Mouse (Mus musculus): ENCODE measurements at regions not wholly inside any gene's neighbourhood (a gene's known extent, or its start where the extent isn't known, plus 50 kb on each side); places are given as distances from the start of the nearest gene placed in this dataset.
A peak's percentile ranks its signal among the peaks of the same experiment; 100 is the strongest.

DNA sequence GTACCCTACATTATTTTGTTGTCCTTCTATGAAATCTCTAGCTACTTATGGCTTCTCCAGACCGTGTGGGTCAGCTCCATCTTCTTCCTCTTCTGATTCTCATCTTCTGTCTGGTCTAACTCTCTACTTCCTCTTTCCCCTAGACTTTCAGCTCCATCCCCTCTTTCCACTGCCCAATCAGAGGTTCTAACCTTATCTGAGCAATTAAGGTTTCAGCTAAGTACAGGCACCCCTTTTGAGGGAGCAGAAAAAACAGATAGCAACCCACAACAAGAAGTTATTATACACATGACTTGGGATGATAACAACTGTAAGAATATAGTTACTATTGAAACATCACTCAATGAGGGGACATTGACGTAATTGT is 136.8 kb upstream of the Meis1 start:
- H3K4me1 ChIP-seq: 0 out of 2 replicates have a peak, but pooled peaks cover 3% of the 10 kb centered on the region
- no peak for DNase-seq (ENCODE audit: low spot score)
- 85% methylated on average over 2 of the region's 2 CpGs for WGBS
- no peaks in the 10 kb centered on the region for H3K27me3 ChIP-seq (replicated peaks; ENCODE audit: low read depth, poor library complexity, severe bottlenecking)
- H3K9me3 ChIP-seq: no peaks in the 10 kb centered on the region
- H3K27ac ChIP-seq (replicated peaks): no peak overlapping the region
- H3K4me3 ChIP-seq: no peak overlapping the region
- no peaks in the 10 kb centered on the region for H3K36me3 ChIP-seq (replicated peaks)

DNA sequence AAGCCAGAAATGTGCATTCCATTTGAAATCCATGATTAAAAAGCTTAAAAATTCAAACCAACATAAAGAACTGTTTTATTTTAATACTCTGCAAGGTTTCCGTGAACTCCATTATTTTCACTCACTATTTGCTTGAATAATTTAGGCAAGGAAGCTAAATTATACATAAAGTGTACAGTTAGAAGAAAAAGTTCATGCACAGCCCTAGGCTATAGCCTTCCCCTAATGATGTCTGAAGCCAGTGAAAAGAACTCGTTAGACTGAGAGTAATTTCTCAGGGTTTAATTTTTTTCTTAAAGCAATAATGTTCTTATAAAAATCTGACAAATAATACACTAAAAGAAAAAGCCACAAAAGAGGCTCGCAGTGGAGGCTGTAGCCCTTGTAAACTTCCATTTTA is 141.4 kb upstream of the Meis1 start:
- no peaks in the 10 kb centered on the region for H3K27me3 ChIP-seq (replicated peaks; ENCODE audit: low read depth, poor library complexity, severe bottlenecking)
- no peak for DNase-seq (ENCODE audit: low spot score)
- WGBS: 65% methylated on average over 3 of the region's 3 CpGs

GRCm38 (mm10) chr11:19160669-19161068 is 141.9 kb upstream of the Meis1 start:
- H3K27ac ChIP-seq (replicated peaks): no peak overlapping the region
- DNase-seq (ENCODE audit: low spot score): no peak
- H3K4me3 ChIP-seq: no peak overlapping the region
- no peaks in the 10 kb centered on the region for H3K27me3 ChIP-seq (replicated peaks; ENCODE audit: low read depth, poor library complexity, severe bottlenecking)
- no peaks in the 10 kb centered on the region for H3K9me3 ChIP-seq
- no peaks in the 10 kb centered on the region for H3K36me3 ChIP-seq (replicated peaks)
- no peaks in the 10 kb centered on the region for H3K4me1 ChIP-seq
- 47% methylated on average over 5 of the region's 5 CpGs for WGBS

More for the DNA sequence above, 141.4 kb upstream of the Meis1 start:
- Histone ChIP-seq H3K27ac (replicated peaks) (no peak overlapping the region), H3K36me3 (replicated peaks) (no peaks in the 10 kb centered on the region), H3K4me1 (no peaks in the 10 kb centered on the region), H3K4me3 (no peak overlapping the region), H3K9me3 (no peaks in the 10 kb centered on the region)

- no peak overlapping the region for H3K4me3 ChIP-seq
- no peak overlapping the region for H3K27ac ChIP-seq (replicated peaks)
- H3K36me3 ChIP-seq (replicated peaks): no peaks in the 10 kb centered on the region
- no peak for DNase-seq (ENCODE audit: low spot score)
- H3K27me3 ChIP-seq (replicated peaks; ENCODE audit: low read depth, poor library complexity, severe bottlenecking): no peaks in the 10 kb centered on the region
- peaks cover 10% of the 10 kb centered on the region for H3K4me1 ChIP-seq
- no peaks in the 10 kb centered on the region for H3K9me3 ChIP-seq
- WGBS: 85% methylated on average over 2 of the region's 2 CpGs
Measured at GRCm38 (mm10) chr11:19170938-19171337, 152.2 kb upstream of the Meis1 start.

DNA sequence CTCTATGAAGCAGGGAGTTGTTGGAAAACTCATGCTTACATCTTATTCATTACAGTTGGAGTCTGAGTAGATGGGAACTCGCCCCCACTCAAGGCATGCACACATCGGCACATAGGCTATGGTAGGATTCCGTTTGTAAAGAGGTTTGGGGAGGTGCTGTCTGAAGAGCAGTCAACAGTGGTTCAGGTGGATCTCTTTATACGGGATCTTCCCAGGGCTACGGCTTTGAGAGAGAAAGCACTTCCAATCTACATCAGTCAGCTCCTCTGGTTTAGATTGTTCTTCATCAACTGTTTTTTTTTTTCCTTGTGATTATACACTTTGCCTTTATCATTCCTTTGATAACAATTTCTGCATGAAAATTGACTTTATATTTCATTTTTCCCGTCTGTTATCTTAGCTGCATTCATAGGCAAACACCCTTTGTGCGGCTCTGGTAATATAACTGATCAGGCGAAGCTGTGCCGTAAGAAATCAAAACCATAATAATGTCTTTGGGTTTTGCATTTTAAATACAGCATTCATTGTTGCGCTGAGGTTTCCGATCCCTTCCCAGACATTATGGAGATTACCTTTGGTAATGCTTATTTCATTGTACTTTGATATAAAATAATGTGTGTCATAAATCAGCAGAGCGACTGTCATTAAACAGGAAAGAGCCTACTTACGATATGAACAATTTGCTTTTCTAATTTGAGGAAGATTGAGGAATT is 155.7 kb upstream of the Meis1 start:
- H3K27ac ChIP-seq (replicated peaks): no peak overlapping the region
- peaks cover 10% of the 10 kb centered on the region for H3K4me1 ChIP-seq
- no peaks in the 10 kb centered on the region for H3K27me3 ChIP-seq (replicated peaks; ENCODE audit: low read depth, poor library complexity, severe bottlenecking)
- no peak for DNase-seq (ENCODE audit: low spot score)
- no peaks in the 10 kb centered on the region for H3K36me3 ChIP-seq (replicated peaks)
- 87% methylated on average over 13 of the region's 13 CpGs for WGBS
- no peak overlapping the region for H3K4me3 ChIP-seq
- H3K9me3 ChIP-seq: no peaks in the 10 kb centered on the region

DNA sequence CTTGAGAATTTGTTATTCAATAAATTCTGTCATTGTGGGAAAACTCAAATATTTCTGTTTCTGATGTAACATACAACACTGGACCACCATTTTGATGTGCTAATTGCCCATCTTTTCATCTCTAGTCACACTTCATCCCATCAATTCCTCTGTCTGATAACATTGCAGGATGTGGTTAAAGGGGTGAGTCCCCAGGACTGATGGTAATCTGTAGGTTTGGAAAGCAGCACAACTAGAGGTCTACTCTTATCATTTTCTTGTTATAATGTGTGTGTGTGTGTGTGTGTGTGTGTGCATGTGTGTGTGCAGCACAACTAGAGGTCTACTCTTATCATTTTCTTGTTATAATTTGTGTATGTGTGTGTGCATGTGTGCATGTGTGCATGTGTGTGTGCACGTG is 160.5 kb upstream of the Meis1 start:
- DNase-seq (ENCODE audit: low spot score): no peak
- WGBS: 95% methylated on average over 1 of the region's 1 CpGs
- no peaks in the 10 kb centered on the region for H3K27me3 ChIP-seq (replicated peaks; ENCODE audit: low read depth, poor library complexity, severe bottlenecking)
- no peak overlapping the region for H3K4me3 ChIP-seq
- no peaks in the 10 kb centered on the region for H3K4me1 ChIP-seq
- H3K36me3 ChIP-seq (replicated peaks): no peaks in the 10 kb centered on the region
- H3K27ac ChIP-seq (replicated peaks): no peak overlapping the region
- no peaks in the 10 kb centered on the region for H3K9me3 ChIP-seq

DNA sequence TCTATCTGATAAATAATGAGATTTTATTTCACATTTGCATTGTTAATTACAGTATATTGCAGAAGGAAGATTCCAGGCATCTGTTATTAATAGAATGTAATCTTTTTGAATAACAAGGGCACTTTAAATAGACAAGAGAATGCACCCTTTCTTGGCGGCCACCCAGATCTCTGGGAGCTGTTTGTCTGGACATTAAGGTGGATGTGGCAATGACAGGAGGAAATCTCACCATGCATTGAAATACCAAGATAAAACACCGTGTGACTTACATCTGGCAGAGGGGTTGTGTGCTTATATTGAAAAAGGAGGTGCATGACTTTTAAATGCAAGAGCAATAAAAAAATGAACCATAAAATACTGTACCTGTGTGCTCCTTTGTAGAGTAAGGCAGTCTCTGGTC is 171.0 kb upstream of the Meis1 start:
- 0 out of 2 replicates have a peak, but pooled peaks cover 4% of the 10 kb centered on the region for H3K27me3 ChIP-seq (replicated peaks; ENCODE audit: low read depth, poor library complexity, severe bottlenecking)
- no peaks in the 10 kb centered on the region for H3K36me3 ChIP-seq (replicated peaks)
- DNase-seq (ENCODE audit: low spot score): no peak
- H3K9me3 ChIP-seq: no peaks in the 10 kb centered on the region
- H3K4me3 ChIP-seq: no peak overlapping the region
- H3K4me1 ChIP-seq: peaks cover 21% of the 10 kb centered on the region
- no peak overlapping the region for H3K27ac ChIP-seq (replicated peaks)
- WGBS: 68% methylated on average over 2 of the region's 2 CpGs

DNA sequence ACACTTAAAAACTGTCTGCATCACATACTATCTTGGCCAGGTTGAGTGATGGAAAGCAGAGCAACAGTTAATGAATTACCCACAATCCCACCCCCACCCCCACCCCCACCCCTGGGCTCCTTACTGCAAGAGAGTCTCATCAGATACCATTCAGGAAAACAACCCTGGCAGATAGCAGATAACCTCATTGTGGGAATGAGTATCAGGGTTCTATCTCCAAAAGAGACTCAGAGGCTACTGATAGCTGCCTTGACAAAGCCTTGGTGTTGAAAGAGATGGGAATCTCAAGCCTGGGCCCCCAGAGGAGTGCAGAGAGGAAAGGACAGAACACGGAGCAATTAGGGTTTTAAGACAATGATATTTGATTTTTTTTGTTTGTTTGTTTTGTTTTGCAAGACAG is 175.7 kb upstream of the Meis1 start:
- 59% methylated on average over 1 of the region's 1 CpGs for WGBS
- Histone ChIP-seq H3K36me3 (replicated peaks) (no peaks in the 10 kb centered on the region), H3K4me1 (peaks cover 21% of the 10 kb centered on the region), H3K4me3 (no peak overlapping the region), H3K9me3 (no peaks in the 10 kb centered on the region), H3K27me3 (replicated peaks; ENCODE audit: low read depth, poor library complexity, severe bottlenecking) (no peaks in the 10 kb centered on the region), H3K27ac (replicated peaks) (no peak overlapping the region)
- DNase-seq (ENCODE audit: low spot score): no peak

- 91% methylated on average over 1 of the region's 1 CpGs for WGBS
- H3K4me3 ChIP-seq: no peak overlapping the region
- no peaks in the 10 kb centered on the region for H3K27me3 ChIP-seq (replicated peaks; ENCODE audit: low read depth, poor library complexity, severe bottlenecking)
- peaks cover 21% of the 10 kb centered on the region for H3K4me1 ChIP-seq
- H3K27ac ChIP-seq (replicated peaks): no peak overlapping the region
- no peaks in the 10 kb centered on the region for H3K36me3 ChIP-seq (replicated peaks)
- H3K9me3 ChIP-seq: no peaks in the 10 kb centered on the region
- no peak for DNase-seq (ENCODE audit: low spot score)
Measured at GRCm38 (mm10) chr11:19197790-19198189, 179.0 kb upstream of the Meis1 start.

DNA sequence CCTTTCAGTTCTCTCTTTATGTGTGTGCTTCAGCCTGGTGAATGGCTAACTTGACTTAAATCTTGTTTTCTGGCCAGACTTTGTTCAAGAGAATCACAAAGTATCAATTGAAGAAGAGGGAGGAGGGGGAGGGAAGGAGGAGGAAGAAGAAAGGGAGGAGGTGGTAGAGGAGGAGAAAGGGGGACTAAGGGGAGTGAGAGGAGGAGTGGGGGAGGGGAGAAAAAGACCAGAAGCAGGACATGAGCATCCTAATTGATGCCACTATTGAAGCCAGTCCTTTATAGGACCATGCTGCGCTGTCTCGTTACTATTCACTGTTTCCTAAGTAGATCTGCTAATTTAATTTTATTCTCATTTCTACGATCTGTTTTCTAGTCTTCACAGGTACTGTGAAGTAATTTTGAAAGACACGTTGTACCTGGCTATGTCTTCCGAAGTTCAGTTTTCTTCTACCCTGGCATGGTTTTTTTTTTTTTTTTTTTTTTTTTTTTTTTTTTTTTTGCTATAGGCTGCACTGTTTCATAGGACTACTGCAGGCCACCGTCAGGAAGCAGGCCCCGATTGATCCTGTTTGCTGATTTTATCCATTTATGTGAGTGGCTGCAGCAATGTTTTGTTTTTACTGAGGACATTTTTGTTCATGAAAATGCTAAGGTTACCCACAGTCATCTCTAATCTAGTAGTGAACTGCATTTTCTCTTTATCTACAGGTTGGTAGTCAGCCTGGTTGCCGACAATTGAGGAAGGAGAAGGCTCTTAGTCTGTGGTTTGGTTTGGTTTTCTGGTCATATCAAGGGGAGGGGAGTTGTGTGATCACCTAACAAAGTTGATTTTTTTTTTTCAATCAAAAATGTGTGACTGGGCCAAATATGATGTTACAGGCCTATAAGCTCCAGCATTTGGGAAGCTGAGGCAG is 184.1 kb upstream of the Meis1 start:
- Histone ChIP-seq H3K4me3 (no peak overlapping the region), H3K4me1 (peaks cover 31% of the 10 kb centered on the region), H3K9me3 (no peaks in the 10 kb centered on the region), H3K27me3 (replicated peaks; ENCODE audit: low read depth, poor library complexity, severe bottlenecking) (no peaks in the 10 kb centered on the region), H3K27ac (replicated peaks) (no peak overlapping the region), H3K36me3 (replicated peaks) (no peaks in the 10 kb centered on the region)
- WGBS: 54% methylated on average over 8 of the region's 8 CpGs
- DNase-seq (ENCODE audit: low spot score): no peak

- no peak overlapping the region for H3K4me3 ChIP-seq
- no peaks in the 10 kb centered on the region for H3K36me3 ChIP-seq (replicated peaks)
- 83% methylated on average over 4 of the region's 4 CpGs for WGBS
- H3K4me1 ChIP-seq: peaks cover 31% of the 10 kb centered on the region
- H3K9me3 ChIP-seq: no peaks in the 10 kb centered on the region
- no peaks in the 10 kb centered on the region for H3K27me3 ChIP-seq (replicated peaks; ENCODE audit: low read depth, poor library complexity, severe bottlenecking)
- no peak for DNase-seq (ENCODE audit: low spot score)
- H3K27ac ChIP-seq (replicated peaks): no peak overlapping the region
Measured at GRCm38 (mm10) chr11:19203518-19203900, 184.7 kb upstream of the Meis1 start.

DNA sequence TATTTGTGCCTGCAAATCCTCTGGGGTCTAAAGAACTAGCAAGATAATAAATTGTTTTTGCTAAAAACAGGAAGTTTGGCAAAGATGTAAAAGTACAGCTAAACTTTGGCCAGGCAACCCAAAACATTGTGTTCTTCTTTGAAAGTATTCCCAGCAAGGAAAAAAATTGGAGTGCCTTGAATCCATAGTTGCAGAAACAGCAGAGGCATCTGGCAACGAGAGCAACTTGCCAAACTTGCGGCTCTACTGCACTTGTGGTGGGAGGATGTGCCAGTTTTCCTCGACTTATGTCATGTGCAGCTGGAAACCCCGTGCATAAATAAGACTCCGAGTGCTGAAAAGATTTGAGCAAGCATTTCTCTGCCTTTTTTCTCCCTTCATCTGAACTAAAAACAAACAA is 185.2 kb upstream of the Meis1 start:
- no peak overlapping the region for H3K4me3 ChIP-seq

DNA sequence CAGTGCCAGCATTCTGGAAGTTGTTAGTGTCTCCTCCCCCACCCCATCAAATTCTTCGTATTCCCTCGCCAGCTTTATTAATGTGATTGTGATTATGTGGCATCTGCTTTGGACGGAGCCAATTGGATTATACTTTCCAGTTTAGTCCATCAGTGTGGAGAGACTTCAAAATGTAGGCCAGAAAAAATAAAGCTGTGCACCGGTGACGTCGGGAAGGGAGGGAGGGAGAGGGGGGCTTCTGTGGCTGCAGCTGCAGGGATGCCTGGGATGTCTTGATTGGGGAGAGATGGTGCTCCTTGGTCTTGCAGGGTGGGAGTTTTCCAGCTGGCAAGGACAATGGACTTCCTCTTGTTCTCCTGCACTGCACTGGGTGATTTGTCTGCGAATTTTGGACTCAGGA is 185.7 kb upstream of the Meis1 start:
- no peaks in the 10 kb centered on the region for H3K36me3 ChIP-seq (replicated peaks)
- H3K4me1 ChIP-seq: peaks cover 31% of the 10 kb centered on the region
- peak; percentile 41 for DNase-seq (ENCODE audit: low spot score)
- H3K27me3 ChIP-seq (replicated peaks; ENCODE audit: low read depth, poor library complexity, severe bottlenecking): no peaks in the 10 kb centered on the region
- H3K27ac ChIP-seq (replicated peaks): peak overlapping the region; percentile 7
- WGBS: 30% methylated on average over 7 of the region's 7 CpGs
- H3K4me3 ChIP-seq: no peak overlapping the region
- H3K9me3 ChIP-seq: no peaks in the 10 kb centered on the region

More for the DNA sequence above, 185.2 kb upstream of the Meis1 start:
- no peak for DNase-seq (ENCODE audit: low spot score)
- Histone ChIP-seq H3K9me3 (no peaks in the 10 kb centered on the region), H3K36me3 (replicated peaks) (no peaks in the 10 kb centered on the region), H3K27ac (replicated peaks) (no peak overlapping the region), H3K4me1 (peaks cover 31% of the 10 kb centered on the region), H3K27me3 (replicated peaks; ENCODE audit: low read depth, poor library complexity, severe bottlenecking) (no peaks in the 10 kb centered on the region)
- 60% methylated on average over 5 of the region's 5 CpGs for WGBS

Data from embryonic facial prominence, embryonic 10.5 days (tissue).